Mouse (Mus musculus): ENCODE results near the gene H2-Q7.
"Not testable (repeated sequence)": the region's sequence is repeated elsewhere in the genome, so short reads cannot be mapped to it uniquely, and the experiment has no call there.

DNA sequence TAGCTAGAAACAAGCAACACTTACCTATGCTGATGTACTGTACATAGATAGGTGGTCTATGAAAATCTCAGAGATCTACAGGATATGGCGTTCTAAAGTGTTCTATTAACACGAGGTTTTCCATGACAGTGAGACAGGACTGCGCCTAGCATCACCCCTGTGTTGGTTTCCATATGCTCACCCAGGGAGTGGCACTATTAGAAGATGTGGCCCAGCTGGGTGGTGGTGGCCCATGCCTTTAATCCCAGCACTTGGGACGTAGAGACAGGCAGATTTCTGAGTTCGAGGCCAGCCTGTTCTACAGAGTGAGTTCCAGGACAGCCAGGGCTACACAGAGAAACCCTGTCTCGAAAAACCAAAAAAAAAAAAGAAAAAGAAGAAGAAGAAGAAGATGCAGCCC, 8.3 kb upstream of the H2-Q7 start:
- TF ChIP-seq CTCF (IDR thresholded peaks at IDR 0.05; ENCODE audit: borderline replicate concordance, extremely low read depth, insufficient read depth, insufficient read length); POLR2A (IDR thresholded peaks at IDR 0.05; ENCODE audit: borderline replicate concordance, extremely low read depth, insufficient read depth, insufficient read length, poor library complexity, severe bottlenecking): not testable (repeated sequence)
